Mouse (Mus musculus) splenic B cell, adult 2 months (primary cell): ENCODE data around the gene Nelfcd.

ENCODE experiments used
- DNase-seq: peaks from one replicate; pipeline ENCODE4 v3.0.0-alpha.2; 2011; ENCODE audit warnings: low read depth, low spot score
- H3K27me3 ChIP-seq: 2 replicates; pipeline ENCODE4 v1.6.1; 2012; ENCODE audit warnings: mild to moderate bottlenecking, low read length, moderate library complexity, mixed read lengths; ENCODE audit not compliant: control insufficient read depth, poor library complexity, insufficient read depth, severe bottlenecking
- H3K36me3 ChIP-seq: 2 replicates; pipeline ENCODE4 v1.6.1; 2012; ENCODE audit warnings: mild to moderate bottlenecking, low read length, moderate library complexity, mixed read lengths; ENCODE audit not compliant: control insufficient read depth, poor library complexity, insufficient read depth, severe bottlenecking

The Nelfcd gene

DNA sequence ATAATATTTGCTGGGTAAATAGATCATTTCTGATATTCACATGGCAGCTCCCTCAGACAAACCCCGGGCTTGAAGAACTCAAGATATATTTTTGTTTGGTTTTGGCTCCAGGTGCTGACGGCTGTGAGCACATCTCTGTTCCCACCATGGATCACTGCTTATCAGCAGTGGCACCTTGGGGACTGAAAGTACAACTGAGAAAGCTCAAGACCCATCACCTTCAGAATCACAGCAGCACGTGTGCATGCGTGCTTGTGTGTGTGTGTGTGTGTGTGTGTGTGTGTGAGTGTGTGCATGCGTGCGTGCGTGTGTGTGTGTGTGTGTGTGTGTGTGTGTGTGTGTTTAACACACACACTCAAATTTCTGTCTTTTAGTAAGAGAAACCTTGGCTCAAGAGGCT is 28.8 kb downstream of the Nelfcd start:
- DNase-seq, result no peak
- H3K36me3 ChIP-seq, result no peaks in the 10 kb centered on the region

DNA sequence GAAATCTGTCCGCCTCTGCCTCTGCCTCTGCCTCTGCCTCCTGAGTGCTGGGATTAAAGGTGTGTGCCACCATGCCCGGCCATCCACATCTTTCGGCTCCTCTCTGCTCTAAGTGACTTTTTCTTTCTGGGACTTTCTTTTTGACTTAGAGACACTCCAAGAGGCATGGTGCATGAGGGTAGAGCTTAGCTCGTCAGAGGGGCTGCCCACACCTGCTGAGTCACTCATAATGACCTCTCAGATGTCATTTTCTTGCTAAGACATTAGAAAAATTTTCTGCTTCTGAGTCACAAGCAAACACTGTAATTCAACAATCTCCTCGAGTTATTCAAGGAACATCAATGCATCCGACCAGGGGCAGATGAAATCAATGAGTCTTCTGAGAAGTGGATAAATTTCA is 29.4 kb downstream of the Nelfcd start:
- Histone ChIP-seq H3K27me3 (no peaks in the 10 kb centered on the region), H3K36me3 (no peaks in the 10 kb centered on the region)
- DNase-seq, result no peak

More for the DNA sequence above, 28.8 kb downstream of the Nelfcd start:
- H3K27me3 ChIP-seq, result no peaks in the 10 kb centered on the region

DNA sequence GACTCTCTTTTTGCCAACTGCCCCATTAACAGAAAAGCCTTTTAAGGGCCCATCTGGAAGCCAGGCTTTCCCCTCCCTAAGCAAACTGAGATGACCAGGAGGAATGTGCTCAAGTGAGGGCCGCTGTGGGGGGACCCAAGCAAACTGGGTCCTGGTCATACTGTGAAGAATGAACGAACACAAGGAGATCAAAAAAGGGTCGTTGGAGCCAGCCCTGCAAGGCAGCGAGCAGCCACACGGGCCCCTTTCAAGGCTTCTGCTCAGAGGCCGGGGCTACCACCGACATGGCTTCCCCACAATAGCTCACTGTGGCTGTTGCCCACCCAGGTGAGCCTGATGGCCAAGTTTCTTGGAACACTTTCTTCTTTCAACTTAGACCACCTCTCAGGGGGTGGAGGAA is 30.9 kb downstream of the Nelfcd start:
- Histone ChIP-seq H3K27me3 (no peaks in the 10 kb centered on the region), H3K36me3 (no peaks in the 10 kb centered on the region)
- no peak for DNase-seq

DNA sequence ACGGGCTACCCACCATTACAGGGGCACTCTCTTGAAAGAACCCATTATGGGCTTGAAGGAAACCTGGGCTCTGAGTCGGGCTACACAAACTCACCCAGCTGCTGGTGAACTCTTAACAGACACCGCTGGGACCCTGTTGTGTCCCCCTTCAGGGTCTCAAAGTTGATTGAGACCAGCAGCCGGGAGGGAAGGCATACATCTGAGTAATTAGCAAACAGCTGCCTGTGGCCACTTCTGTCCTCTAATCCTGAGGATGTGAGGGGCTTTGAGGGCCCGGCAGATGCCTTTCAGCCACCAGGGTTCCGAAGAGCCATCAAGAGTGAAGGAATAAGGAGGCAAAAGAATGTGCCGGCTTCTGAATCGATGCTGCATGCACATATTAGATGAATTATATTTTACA is 31.3 kb downstream of the Nelfcd start:
- no peak for DNase-seq
- Histone ChIP-seq H3K27me3 (no peaks in the 10 kb centered on the region), H3K36me3 (no peaks in the 10 kb centered on the region)

DNA sequence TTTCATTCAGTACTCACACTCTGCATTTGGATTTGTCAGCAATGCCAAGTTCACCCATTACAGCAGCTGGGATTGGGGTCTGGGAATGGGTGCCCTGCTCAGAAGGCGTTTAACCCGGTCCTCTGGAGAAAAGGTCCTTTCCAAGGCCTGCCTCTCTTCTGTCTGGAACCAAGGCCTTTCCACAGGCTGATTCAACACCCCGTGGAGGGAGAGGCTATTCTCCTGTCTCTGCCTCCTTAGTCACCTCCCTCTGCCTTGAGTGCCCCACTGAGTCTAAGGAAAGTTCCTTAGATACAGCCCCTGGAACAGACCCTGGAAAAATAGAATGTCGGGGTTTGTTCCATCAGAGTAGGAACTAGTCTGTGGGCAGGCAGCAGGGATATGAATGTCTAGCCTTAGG is 32.8 kb downstream of the Nelfcd start:
- Histone ChIP-seq H3K36me3 (no peaks in the 10 kb centered on the region), H3K27me3 (no peaks in the 10 kb centered on the region)
- DNase-seq, result no peak

DNA sequence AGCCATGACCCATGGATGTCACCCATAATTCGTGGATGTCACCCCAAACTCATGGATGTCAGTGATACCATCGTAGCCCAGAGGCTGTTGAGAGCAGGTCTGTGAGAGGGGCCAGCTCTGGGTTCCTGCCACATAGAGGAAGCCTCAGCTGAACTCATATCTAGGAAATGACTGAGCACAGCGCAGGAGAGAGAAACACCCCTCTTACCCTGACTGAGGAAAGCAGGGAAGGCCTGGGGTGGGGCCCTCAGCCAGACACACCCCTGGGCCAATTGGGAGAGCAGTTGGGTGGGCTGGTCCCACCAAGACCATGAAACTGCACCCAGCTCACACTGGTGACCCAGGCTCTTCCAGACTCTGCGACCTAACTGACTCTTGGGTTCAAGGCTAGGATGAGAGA is 34.7 kb downstream of the Nelfcd start, which contains the start of gene Tubb1:
Tubb1 (plus strand) TSS at position 343 of the 400 bp plus-strand sequence.
- Histone ChIP-seq H3K27me3 (no peaks in the 10 kb centered on the region), H3K36me3 (no peaks in the 10 kb centered on the region)
- DNase-seq, result no peak

DNA sequence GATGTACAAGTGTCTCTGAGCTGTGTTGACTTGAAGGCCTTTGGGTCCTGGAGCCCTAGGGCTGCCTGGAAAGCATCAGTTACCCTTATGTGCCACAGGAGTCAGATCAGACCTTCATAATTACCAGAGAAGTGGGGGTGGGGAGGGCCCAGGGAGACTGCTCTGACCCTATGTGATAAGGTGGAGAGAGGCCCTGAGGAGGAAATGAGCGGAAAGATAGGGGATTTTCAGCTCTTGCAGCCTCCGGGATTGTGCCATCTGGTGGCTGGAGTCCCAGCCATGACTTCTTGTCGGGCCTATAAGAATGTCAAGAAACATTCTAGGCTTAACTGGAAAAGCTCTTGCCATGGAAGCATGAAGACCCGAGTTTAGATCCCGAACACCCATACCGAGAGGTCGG is 38.1 kb downstream of the Nelfcd start:
- H3K36me3 ChIP-seq, result no peaks in the 10 kb centered on the region
- no peaks in the 10 kb centered on the region for H3K27me3 ChIP-seq
- peak; percentile 50 for DNase-seq

DNA sequence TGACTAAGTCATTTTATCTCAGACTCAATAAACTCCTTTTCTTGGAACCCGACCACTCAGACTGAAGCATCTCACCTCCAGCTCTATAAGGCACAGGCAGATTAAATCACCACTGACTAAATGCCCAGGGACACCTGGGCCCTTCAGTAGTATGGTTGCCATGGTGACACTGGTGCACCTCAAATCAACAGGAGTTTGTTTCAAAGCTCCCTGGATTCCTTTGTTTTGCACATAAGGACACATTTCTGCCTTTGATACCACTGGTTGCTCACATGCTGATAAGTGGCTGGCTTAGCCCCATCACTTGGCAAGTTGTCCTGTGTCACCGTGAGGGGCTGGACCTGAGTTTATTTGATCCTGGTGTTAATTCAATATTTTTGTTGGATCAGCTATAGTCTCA is 43.8 kb downstream of the Nelfcd start:
- Histone ChIP-seq H3K27me3 (no peaks in the 10 kb centered on the region), H3K36me3 (peaks cover 2% of the 10 kb centered on the region; the same call in 1 of the 2 replicates)
- DNase-seq, result no peak

DNA sequence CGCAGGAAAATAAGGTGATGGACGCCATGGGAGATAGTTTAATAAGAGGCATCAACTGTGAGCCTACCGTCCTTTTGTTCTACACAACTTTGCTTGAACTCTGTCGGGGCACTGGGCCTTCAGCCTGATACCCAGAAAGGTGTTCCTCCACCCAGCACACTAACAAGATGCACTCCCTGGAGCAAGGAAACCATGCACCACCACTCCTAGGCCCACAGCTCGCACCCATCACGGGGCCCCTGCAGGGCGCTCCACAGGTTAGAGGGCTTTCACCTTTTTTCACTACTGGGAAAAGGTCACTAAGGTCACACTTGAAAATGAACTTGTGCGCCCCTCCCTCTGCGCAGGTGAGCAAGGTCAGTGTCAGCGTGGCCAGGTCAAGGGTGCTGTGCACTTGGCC is 47.8 kb downstream of the Nelfcd start:
- no peak for DNase-seq
- H3K36me3 ChIP-seq, result peaks cover 4% of the 10 kb centered on the region
- H3K27me3 ChIP-seq, result no peaks in the 10 kb centered on the region

DNA sequence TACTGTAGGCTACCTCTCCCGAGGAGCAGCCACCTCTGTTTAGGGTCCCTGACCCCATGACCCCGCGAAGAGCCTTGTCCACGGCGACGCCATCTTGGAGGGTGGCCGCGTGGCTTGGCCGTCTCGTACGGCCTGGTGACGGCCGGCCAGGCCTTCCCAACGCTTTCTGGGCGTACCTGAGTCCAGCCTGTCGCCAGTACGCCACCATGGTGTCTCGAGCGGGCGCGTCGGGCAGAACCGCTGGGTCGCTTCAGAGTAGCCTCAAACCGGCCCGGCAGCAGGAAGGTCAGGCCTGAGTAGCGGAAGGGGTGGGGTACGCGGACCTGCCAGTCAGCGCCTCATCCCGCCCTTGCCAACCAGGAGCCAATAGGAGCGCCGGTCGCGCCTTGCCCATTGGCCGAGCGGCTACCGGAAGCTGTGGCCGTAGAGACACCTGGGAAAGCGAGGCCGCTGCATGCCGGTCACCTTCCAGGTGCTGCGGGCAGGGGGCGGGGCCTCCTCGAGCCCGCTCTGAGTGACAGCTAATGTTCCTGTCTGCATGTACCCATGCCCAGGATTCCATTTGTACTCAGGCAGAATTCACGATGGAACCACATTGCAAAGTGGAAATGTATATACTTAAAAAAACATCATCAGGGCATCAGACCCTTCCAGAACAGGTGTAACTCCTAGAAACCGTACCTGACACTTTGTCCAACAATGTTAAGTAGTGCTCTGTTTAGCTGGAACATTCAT is 48.4 kb downstream of the Nelfcd start, which contains the start of gene Atp5e:
Atp5e (minus strand) TSS at position 317 of the 735 bp plus-strand sequence.
- peaks cover 4% of the 10 kb centered on the region for H3K36me3 ChIP-seq

DNA sequence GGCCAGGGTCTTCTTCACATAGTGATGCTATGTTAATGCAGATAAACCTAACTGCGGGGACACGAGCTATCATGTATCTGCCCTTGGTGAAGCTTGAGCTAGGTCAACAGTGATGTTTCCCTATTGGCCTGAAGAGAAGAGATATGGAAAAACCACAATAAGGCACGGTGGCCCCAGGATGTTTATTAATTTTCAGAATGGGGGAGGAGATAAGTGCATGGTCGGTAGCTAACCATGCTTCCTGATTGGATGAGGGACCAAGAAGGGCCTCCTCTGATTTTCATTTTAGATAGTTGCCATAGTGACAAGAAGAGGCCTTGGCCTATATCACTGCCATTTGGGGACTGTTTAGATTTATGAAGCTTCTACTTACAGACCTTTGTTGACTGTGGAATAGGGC is 54.7 kb downstream of the Nelfcd start:
- peaks cover 2% of the 10 kb centered on the region; the same call in 1 of the 2 replicates for H3K36me3 ChIP-seq
- H3K27me3 ChIP-seq, result no peaks in the 10 kb centered on the region
- DNase-seq, result no peak

More for the DNA sequence above, 48.4 kb downstream of the Nelfcd start, which contains the start of gene Atp5e:
- DNase-seq, result peak; percentile 93
- no peaks in the 10 kb centered on the region for H3K27me3 ChIP-seq

DNA sequence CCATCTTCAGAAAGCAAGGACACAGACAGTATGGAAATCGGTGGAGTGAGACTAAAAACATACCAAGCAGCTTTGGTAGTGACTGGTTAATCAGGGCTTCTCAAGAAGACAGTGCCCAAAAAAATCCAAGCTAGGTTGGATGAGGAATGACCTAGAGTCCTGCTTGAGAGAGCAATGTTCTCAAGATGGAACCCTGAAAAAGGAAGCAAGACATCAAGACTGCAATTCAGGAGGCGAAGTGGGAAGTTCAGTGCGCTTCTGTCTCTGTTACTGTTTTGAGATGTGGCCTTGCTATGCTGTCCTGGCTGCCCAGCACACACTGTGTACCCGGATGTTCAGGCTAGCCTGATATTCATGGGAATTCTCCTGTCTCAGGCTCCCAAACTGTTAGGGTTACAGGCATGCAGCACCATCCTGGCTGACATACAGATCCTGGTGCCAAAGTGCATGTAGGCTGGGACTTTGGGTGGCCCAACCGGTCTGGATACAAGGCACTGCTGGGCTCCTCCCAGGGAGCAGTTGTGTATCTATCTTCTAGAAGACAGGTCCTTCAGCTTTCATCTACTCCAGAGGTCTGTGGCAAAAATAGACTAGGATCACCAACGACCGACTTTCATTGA is 55.3 kb downstream of the Nelfcd start:
- peaks cover 2% of the 10 kb centered on the region; the same call in 1 of the 2 replicates for H3K36me3 ChIP-seq
- DNase-seq, result no peak
- H3K27me3 ChIP-seq, result no peaks in the 10 kb centered on the region

DNA sequence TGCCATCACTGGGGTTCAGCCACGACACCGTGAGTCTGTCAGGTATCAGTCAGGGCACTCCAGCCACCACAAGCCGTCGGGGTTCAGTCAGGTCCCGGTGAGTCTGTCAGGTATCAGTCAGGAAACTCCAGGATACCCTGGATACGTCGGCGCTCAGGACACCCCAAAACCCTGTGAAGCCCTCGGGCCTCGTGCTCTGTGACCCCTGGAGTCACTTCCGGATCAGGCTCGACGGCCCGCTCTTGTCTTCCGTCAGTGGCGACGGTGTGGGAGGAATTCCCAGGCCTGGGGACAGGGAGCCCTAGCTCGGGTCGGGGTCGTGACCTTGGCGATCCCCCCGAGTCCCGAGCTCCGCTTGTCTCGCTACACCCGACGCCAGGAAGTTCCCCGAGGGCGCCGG is 56.8 kb downstream of the Nelfcd start:
- no peaks in the 10 kb centered on the region for H3K27me3 ChIP-seq
- H3K36me3 ChIP-seq, result no peaks in the 10 kb centered on the region; the same call in 1 of the 2 replicates
- DNase-seq, result no peak

DNA sequence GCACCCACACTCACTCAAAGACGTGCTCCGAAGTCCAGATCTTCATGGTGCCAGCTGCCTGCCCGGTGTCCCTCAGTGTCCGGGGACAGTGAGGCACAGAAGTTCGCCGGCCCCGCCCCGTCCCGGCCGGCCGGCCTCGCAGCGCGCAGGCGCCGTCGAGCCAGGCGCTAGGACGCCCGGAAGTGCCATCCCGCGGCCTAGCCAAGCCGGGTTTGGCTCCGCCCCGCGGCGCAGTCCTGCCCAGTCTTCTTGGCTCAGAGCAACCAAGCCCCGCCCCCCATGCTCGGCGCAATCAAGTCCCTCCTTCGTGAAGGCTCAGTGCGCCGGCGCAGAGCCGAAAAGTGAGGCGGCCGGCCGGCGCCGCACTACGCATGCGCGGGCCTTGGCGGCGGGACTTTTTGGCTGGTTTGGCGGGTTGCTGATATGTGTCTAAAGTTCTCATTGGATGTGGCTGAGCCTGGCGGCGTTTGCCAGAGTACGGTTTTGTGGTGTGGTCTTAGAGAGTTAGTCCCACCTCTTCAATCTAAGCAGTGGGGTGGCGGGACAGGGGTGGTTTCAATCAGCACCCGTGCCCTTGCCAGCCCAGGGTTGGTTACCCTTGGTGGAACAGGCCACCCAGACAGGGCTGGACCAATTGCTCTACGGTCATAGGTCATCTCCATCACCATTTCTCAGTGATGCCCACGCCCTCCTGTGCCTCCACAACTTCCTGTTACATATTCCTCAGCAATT is 57.4 kb downstream of the Nelfcd start, which contains the start of gene Prelid3b:
Prelid3b (minus strand) TSS at position 264 of the 732 bp plus-strand sequence.
- Histone ChIP-seq H3K36me3 (no peaks in the 10 kb centered on the region; the same call in 1 of the 2 replicates), H3K27me3 (no peaks in the 10 kb centered on the region)
- DNase-seq, result peak; percentile 100

DNA sequence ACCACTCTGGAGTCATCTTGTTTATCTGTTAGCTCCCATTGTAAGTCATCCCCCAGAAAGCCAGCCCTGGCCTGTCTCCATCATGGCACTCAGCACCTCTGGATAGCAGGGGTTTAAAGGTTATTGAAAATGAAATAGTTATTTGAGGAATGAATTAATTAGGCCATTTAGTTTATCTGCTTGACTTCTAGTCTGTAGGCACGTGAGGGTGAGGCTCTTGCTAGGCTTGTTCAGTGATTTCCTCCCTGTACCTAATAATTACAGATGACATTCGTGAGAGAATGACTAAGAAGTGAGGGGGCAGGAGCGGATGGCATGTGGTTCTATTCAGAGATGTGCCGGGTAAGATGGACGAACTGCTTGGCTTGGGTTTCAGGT is 57.9 kb downstream of the Nelfcd start:
- no peak for DNase-seq

More for the DNA sequence above, 57.9 kb downstream of the Nelfcd start:
- no peaks in the 10 kb centered on the region; the same call in 1 of the 2 replicates for H3K36me3 ChIP-seq
- H3K27me3 ChIP-seq, result no peaks in the 10 kb centered on the region
